ENCODE assay signal across 23 mouse cellular contexts in genomic region chr5:107141375-107141774, GRCm38 (mm10).
"Had no signal": no experiment of that assay in that cellular context is flagged by ENCODE, and none has a peak within 500 bp of the region (broad histone marks: within the 10 kb centered on the region; RNA-seq: fewer than 3 reads in every experiment).

No protein-coding gene starts in this region.

- DNase-seq: lung, adult 2 months; lung, postnatal 14 days; lung, postnatal 36 days; midbrain, embryonic 14.5 days; retina, postnatal 1 day; right cerebral cortex, adult 18-20 months; right cerebral cortex, postnatal 25 days; right cerebral cortex, postnatal 4 days; spleen, adult 18-20 months; thymus, adult 2 months; thymus, postnatal 25 days; thymus, postnatal 4 days had no signal

- H3K4me3 ChIP-seq: lung, embryonic 15.5 days; midbrain, embryonic 10.5 days; midbrain, embryonic 12.5 days; myocyte; neural tube, embryonic 13.5 days; neural tube, embryonic 15.5 days; stomach, embryonic 15.5 days had no signal

- H3K27ac ChIP-seq: lung, embryonic 15.5 days; macrophage; midbrain, embryonic 10.5 days; midbrain, embryonic 12.5 days; neural tube, embryonic 13.5 days; neural tube, embryonic 15.5 days; stomach, embryonic 15.5 days; stomach, postnatal 0 days had no signal

- H3K4me2 ChIP-seq: lung, embryonic 15.5 days; midbrain, embryonic 12.5 days; neural tube, embryonic 13.5 days; neural tube, embryonic 15.5 days; stomach, embryonic 15.5 days had no signal

- H3K36me3 ChIP-seq: midbrain, embryonic 12.5 days; neural tube, embryonic 15.5 days had no signal

- H3K27me3 ChIP-seq: lung, embryonic 15.5 days; neural tube, embryonic 15.5 days; stomach, embryonic 15.5 days had no signal

- H3K9ac ChIP-seq: lung, embryonic 15.5 days; midbrain, embryonic 12.5 days; neural tube, embryonic 13.5 days; neural tube, embryonic 15.5 days; stomach, embryonic 15.5 days had no signal

- H3K4me1 ChIP-seq: stomach, embryonic 15.5 days had no signal

- ATAC-seq: lung, postnatal 0 days; midbrain, embryonic 16.5 days had no signal

- H3K9me3 ChIP-seq: lung, embryonic 15.5 days; midbrain, embryonic 10.5 days; midbrain, embryonic 12.5 days; neural tube, embryonic 13.5 days; neural tube, embryonic 15.5 days; stomach, embryonic 15.5 days had no signal
